Mouse (Mus musculus) heart, adult 18-20 months (tissue): ENCODE results near the gene Fam219a. TPM values are rescaled to one million over a fixed set of nuclear protein-coding genes. Genes with fewer than 3 reads are reported as not detected.
A peak's percentile ranks its signal among the peaks of the same experiment; 100 is the strongest.

Experiments used
- DNase-seq, 2 experiments: peaks; one replicate each; pipeline ENCODE4 v3.0.0; 2021 to 2022; ENCODE audit warnings: mixed read lengths in 1 of 2
- total RNA-seq, 2 experiments: library from RNA; stranded (reverse); gene quantifications; 2 replicates each; pipeline ENCODE4 v1.2.3; 2021

Fam219a gene
- total RNA-seq, 2 experiments from 2014 or later, result 11.3 to 12.8 TPM

GRCm38 (mm10) chr4:41470684-41471383 lies 98.5 kb downstream of the Fam219a start:
- peak; percentile 21 to 26 for DNase-seq

DNA sequence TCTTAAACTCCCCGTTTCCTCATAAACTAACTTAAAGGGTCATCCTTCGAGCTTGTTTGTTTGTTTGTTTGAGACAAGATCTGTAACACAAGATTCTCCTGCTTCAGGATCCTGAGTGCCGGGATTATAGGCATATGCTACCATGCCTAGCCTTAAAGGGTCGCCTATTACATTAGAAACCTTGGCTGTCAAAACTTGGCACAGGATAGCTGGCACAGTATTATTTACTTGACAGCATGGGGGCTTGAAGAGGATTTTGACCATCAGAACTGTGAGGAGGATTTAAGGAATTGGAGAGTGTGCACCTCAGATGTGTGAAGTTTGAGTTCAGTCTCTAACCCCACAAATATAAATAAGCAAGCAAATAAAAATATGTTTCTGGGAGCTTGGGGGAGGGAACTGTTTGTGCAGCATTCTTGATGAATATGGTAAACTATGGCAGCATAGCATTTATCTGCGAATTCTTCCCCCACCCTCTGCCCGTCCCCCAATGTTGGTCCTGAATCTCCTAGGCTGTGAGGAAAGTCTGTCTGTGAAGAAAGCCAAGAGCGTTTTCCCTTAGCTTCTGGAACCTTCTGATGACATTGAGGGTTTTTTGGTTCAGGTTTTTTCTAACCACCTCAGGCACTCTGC lies 99.2 kb downstream of the Fam219a start:
- DNase-seq, result peak in 1 of 2 experiments; percentile 21

GRCm38 (mm10) chr4:41469199-41469598 lies 100.1 kb downstream of the Fam219a start:
- peak in 1 of 2 experiments; percentile 14 for DNase-seq

DNA sequence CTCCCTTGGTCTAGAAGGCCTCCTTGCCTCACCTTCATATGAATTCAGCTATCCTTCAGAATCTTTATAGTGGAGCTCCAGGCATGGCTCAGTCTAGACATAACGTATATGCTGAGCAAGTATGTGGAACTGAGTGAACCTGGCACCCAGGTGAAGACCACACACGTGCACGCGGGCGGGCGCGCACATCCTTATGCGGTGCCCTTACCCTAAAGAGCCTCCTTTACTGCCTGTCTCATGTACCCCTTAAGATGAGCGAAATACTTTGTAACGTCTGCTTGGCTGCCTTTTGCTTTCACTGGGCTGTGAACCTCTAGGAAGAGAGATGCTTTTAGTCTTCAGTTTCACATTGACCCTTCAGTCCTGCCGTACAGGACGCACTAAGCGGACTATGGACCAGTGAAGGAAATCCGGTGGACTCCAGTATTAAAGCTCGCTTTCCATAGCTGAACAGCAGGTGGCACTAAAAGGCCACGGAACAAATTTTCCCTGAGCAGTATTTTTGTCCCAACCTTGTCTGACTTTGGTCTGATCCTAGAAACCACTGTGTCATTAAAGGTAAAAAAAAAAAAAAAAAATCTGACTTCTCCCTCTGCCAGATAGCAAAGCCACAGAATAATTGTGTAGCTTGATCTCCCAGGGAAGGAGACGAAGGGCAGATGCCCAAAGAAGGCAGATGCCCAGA lies 100.8 kb downstream of the Fam219a start:
- DNase-seq, result peak; percentile 70 to 86

Other genes with a start within 250 kb of the Fam219a start
- gene Ubap1, start 220.5 kb downstream of the Fam219a start, total RNA-seq, result 10 to 100 TPM; 40.6 to 41.4 TPM
- gene Kif24, start 104.7 kb downstream of the Fam219a start, total RNA-seq, result under 1 TPM; 0.45 to 0.46 TPM
- gene Nudt2, start 104.4 kb downstream of the Fam219a start, total RNA-seq, result 10 to 100 TPM; 30.6 to 35.9 TPM
- gene AI464131, start 66.5 kb downstream of the Fam219a start, total RNA-seq, result 10 to 100 TPM; 12.0 to 13.2 TPM
- gene 1110017D15Rik, start 52.2 kb downstream of the Fam219a start, total RNA-seq, result under 1 TPM in 1 of 2 experiments, not detected in 1; 0.87 TPM
- gene Dnaic1, start 237 bp upstream of the Fam219a start, total RNA-seq, result 1 to 10 TPM; 2.7 to 3.8 TPM
- gene Enho, start 70.8 kb upstream of the Fam219a start, total RNA-seq, result 10 to 100 TPM in 1 of 2 experiments, 1 to 10 TPM in 1; 9.7 to 11.0 TPM
- 1 to 10 TPM; 3.3 to 4.4 TPM for gene Cntfr, start 127.6 kb upstream of the Fam219a start, total RNA-seq
- 100 to 1,000 TPM; 105 TPM for gene Il11ra1, start 130.5 kb upstream of the Fam219a start, total RNA-seq
- gene Rpp25l, start 144.0 kb upstream of the Fam219a start, total RNA-seq, result 10 to 100 TPM; 35.0 to 37.3 TPM
- 10 to 100 TPM; 70.4 to 79.1 TPM for gene Dctn3, start 153.6 kb upstream of the Fam219a start, total RNA-seq
- gene Arid3c, start 161.6 kb upstream of the Fam219a start, total RNA-seq, result not detected
- gene Galt, start 185.7 kb upstream of the Fam219a start, total RNA-seq, result 10 to 100 TPM; 50.8 to 55.4 TPM
- gene Sigmar1, start 186.6 kb upstream of the Fam219a start, total RNA-seq, result 10 to 100 TPM; 17.8 to 20.9 TPM
- 10 to 100 TPM; 16.6 to 17.9 TPM for gene Ccl27a, start 204.7 kb upstream of the Fam219a start, total RNA-seq